Mouse (Mus musculus) adrenal gland, adult 18-20 months (tissue): ENCODE results near the gene Ccdc144b. TPM values are rescaled to one million over a fixed set of nuclear protein-coding genes. Genes with fewer than 3 reads are reported as not detected.

ENCODE experiments used
- DNase-seq, 2 experiments: peaks; one replicate each; pipeline ENCODE4 v3.0.0; 2021 to 2022; ENCODE audit warnings: low spot score in 2 of 2
- total RNA-seq, 2 experiments: library from RNA; stranded (reverse); gene quantifications; 1 replicate in 1 of 2; 2 replicates in 1 of 2; pipeline ENCODE4 v1.2.3; 2021

Ccdc144b gene
- total RNA-seq, 2 experiments from 2014 or later: 0.13 to 0.22 TPM

DNA sequence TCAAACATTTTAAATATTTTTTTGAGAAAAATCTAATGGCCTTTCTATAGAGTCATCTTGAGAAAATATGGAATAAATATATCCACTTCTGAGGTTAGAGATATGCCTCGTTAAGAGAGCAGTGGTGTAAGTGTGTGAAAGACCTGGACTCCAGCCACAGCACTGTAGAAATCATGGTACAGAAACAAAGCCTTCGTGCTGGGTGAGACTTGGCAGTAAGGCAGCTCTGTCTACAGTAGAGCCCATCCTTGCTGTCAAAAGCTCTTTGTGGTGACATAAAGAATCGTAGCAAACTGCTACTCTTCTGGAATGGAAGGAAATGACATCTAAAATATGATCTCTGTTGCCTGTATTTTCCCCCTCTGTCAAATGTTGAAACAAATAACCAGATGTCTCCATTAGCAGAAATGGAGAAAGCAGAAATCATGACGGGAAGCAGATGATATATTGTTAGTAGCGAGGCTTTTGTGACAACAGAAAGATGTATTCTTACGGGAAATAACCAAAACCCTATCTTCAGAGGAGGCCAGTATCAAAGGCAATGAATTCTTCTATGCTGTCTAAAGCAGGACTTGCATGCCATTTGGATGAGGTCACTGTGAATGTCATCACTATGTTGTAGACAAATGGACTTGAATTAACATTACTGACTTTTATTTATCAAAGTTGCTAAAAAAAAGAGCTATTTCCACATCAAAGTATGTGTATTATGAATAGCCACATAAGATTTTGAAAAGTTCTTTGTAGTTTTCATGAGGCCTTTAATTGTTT, 21.4 kb downstream of the Ccdc144b start:
- DNase-seq: no peak

DNA sequence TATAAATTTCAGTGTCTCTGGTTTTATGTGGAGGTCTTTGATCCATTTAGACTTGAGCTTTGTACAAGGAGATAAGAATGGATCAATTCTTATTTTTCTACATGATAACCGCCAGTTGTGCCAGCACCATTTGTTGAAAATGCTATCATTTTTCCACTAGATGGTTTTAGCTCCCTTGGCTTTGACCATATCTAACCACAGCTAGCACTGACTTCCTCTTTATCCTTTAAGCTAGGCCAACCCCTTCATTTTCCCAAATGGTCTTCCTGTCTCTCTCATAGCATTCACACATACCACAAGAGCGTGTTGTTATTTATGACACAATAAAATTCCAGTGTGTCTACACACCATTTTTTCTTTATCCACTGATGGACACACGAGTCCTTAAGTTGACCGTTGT, 23.4 kb downstream of the Ccdc144b start:
- no peak for DNase-seq

DNA sequence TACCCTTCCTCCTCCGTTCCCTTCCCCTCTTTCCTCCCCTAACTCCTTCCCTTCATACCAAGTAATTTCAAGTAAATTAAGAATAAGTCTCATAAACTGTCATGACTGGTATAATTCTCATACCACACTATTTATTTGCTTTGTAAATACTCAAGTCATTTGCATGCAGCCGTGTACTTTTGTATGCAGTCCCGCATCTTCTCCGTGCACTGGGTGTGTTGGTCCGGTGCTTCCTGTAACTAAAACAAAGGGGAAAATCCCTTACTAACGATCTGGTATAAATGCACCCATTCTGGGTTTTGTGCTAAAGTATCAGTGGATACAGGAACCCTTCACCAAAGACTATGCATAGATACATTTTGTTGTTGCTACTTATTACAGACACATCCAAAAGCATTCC, 27.6 kb downstream of the Ccdc144b start:
- no peak for DNase-seq

DNA sequence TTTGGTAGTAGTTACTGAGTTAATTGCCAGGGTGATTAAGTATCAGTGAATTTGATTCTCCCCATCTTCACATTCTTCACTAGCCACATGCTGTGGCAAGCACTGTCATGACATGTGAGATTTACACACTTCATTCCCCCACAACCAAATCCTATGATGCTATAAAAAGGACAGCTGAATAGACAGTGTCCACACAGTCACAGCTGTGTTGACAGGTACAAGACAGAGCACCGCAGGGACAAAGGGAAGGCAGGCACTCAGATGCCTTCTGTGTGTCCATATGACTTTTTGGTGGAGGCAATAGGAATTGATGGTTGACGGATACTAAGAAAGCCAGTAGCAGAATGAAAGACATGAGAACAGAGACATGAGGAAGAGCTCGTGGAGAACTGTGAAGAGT, 42.1 kb downstream of the Ccdc144b start:
- no peak for DNase-seq

DNA sequence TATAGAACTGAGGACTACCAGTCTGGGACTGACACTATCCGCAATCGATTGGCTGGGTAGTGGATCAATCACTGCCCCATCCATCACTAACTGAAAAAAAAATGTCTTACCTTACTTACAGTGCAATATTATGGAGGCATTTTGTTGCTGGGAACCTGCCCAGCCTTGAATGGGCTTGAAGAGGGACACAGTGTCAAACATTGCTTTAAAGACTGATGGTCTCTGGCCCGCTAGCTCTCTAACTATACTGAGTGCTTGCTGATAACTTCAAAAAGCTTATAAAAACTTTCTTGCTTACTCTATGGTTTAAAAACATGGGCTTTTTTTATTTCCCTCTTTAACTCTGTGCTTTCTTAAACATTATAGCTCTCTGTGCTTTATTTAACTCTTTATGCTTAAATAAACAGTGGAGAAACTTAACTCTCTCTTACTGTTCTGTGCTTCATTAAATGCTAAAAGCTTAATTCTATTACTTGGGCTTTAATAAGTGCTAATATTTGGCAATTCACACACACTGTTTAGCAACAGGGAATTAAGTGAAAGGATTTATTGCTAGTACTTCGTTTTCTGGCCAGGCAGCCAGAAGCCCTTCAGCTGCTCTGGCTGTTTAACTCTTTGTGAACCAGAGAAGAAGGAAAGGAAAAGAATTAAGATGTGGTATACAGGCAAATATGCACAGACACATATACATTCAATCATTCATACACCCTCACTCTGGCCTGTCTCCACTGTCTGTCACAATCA, 44.8 kb downstream of the Ccdc144b start:
- no peak for DNase-seq

DNA sequence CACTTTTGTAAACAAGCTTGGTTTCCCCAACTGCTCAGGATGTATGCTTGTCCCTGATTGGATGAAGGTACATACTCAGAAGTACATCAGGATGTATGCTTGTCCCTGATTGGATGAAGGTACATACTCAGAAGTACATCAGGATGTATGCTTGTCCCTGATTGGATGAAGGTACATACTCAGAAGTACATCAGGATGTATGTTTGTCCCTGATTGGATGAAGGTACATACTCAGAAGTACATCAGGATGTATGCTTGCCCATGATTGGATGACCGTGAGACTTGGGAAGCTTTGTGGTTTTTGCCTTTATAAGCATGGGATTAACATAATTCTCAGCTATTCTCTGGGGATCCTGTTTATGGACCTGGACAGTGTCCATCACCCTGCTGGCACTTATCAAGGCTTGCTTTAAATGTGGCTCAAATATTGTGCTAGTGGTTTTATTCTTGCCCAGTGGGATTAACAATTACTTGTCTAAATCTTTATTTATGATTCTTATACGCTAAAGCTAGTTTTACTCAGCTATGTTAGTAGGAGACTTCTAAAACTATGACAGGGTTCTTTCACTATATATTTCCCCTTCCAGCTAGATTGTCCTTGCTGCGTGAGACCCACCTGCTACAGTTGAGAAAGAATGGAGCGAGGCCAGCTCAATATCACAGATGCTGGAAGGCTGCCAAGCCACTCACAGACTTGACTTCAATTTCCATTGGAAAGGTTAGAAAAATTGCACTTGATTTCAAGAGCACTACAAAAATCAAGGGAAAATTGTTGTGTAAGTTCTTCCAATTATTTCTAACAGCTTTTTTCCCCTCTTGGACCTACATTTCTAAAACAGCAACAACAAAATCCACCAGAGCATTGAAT, 49.1 kb downstream of the Ccdc144b start:
- DNase-seq: no peak

DNA sequence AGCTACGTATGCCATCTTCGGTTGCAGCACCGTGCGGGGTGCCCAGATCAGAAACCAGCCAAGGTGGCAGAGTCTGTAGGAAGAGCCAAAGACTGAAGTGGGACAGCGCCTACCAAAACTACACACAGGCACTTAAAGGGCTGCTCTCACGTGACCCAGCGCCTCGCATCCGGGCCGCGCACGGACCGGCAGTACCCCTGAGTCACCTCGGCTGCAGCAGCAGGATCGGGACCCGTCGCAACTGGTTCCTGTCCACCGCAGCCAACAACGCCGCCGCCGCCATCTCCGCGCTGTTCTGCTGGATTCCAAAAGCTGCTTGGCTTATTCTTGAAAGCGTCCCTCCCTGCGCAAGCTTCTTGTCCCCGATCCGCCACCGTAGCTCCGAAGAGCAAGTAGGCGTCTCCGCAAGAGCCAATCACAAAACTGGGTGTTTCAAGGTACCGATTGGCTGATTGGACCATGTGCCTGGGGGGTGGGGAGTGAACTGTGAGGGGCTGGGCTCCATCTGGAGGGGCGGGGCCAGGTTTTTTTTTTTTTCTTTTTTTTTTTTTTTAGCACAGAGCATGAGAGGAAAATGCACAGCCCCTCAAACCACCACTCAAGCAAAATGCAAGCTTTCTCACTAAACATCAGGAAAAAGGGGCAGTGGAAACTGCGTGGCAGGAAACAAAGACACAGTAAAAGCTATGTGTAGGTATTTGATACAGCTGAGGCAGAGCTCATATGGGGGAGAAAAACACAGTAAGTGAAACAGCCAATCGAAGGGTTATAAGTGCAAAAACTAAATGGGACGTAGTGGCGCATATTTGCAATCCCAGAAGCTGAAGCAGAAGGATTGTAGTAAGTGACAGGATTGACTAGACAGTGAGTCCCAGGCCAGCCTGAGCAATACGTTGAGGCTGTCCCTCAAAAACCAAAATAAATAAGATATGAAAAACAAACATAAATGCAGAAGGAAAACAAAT, 52.8 kb downstream of the Ccdc144b start, which contains the start of gene Mccc1:
TSS of gene Mccc1 (minus strand) at position 404 of the 965 bp plus-strand sequence.
- DNase-seq: peak; percentile 88 to 91

DNA sequence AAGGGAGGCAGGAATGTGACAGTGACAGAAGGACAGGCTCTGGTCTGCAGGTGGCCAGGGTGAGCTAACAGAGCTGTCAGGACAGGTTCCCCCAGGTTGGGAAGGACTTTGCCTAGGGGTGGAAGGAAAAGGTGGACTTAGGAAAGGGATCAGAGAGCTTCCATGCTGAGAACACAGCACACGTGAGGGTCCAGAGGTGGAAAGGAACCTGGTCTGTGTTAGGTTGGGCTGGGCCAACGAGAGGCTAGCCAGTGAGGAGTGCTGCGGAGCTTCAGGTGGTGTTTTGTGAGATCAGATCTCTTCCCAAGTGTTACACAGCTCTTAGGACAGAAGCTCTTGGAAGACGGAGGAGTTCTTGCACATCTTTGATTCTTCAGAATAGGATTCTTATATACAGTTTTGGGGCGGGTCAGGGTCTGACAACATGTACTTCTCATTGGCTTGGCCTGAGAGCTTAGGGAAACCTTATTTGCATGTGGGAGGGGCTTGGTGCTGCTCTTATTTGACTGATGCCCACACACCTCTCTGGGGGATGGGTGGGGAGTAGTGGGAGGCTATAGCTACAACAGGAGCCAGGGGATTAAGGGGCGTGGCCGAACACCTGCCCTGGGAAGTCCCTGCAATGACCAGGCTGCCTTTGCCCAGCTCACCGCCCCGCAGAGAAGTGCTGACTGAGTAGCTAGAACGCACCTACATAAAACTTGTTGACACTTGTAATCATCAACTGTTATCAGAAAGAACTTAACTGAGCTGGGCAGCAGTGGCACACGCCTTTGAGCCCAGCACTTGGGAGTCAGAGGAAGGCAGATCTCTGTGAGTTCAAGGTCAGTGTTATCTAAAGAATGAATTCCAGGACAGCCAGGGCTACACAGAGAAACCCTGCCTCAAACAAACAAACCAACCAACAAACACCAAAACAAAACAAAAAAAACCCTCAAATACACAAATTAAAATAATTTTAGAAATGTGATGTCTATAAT, 58.5 kb downstream of the Ccdc144b start:
- DNase-seq: no peak

DNA sequence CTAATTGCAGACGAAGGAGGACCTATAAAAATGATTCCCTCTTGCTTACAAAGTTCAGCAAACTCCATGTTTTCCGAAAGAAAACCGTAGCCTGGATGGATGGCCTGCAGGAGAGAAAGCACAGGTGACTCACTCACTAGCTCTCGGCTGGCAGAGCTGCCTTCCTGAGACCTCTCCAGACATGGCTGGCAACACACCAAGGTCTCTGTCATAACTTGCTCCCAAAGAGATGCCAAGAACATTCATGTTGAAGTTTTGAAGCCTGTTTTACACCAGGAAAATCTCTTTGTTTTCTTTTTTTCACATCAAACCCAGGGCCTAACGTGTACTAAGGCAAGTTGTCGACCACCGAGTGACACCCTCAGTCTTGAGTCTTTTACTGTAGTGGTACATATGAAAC, 62.6 kb downstream of the Ccdc144b start:
- no peak for DNase-seq

DNA sequence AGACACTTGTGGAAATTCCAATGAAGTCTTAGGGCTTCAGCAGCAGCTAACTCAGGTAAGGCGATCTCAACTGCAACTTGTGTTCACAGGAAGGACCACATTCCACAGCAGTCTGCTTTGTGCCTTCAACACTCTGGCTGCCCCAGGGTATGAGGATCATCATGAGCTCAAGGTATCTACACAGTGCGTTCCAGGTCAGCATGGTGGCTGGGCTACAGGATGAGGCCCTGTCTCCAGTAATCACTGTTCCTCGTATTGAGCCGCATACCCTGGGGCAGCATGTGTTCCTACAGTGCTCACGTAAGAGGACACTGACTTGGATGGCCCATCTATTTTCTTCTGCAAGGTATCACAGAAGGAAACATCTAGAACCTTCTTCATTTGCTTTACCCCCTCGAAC, 65.3 kb downstream of the Ccdc144b start:
- DNase-seq: no peak

DNA sequence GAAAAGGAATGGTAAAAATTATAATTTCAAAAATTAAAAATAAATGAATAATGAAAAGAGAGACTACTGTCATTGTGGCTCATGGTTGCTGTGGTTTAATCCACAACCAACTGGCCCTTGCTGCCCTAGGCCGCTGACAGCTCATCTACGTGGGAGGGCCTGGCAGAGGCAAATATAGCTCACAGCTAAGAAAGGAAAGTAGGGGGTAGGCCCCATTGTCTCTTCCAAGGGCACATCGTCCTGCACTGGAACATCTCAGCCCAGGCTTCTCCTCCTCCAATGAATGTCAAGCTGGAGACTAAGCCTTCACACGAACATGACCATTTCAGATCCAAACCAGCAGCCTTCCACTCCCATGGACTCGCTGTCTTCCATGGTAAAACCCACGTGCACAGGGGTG, 67.1 kb downstream of the Ccdc144b start:
- DNase-seq: no peak

DNA sequence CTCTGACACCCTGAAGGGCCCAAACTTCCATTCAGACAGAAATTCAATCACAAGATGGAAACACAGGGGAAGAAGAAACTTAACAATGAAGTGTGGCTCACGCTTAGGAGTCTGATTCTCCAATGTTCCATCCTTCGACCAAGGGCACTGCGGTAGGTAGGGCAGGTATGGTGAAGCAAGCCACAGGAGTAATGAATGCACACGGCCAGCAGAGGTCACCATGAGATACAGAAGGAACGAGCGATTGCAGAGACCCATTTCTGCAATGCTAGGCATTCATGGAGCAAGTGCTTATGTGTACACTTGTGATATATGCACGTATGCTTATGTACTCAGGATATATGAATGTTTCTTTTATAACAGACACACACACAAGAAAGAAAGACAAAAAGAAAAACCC, 79.8 kb downstream of the Ccdc144b start:
- DNase-seq: no peak

DNA sequence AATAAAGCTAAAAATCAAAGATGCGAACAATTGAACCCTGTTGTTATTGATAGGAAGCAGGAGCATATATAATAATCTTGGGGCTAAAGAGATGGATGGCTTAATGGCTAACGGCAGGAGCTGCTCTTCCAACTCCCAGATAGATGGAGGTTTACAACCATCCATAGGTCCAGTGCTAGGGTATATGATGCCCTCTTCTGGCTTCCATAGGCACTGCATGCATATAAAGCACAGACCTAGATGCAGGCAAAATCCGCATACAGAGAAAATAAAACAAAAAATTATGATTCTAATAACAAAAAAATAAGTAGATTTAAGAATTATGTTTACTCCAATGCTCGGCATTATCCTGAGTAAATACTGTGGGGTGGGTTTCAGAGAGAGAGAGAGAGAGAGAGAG, 80.4 kb downstream of the Ccdc144b start:
- no peak for DNase-seq

DNA sequence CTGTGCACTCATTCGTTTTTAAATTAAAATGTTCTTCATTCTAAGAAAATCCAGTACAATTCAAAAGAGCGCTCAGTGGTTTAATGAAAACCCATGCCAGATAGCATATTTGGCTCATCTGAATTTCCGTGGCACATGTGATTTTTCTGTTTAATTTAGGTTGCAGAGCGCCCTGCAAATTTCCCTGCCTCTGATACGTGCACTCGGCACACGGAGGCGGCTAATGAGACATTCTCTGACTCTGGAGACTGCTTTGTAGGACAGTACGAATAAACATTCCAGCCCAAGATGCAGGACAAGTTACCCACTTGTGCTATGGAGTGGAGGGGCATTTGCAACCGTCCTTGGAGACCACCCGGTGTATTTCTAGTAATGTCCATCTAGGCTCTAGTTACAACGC, 82.2 kb downstream of the Ccdc144b start:
- no peak for DNase-seq

DNA sequence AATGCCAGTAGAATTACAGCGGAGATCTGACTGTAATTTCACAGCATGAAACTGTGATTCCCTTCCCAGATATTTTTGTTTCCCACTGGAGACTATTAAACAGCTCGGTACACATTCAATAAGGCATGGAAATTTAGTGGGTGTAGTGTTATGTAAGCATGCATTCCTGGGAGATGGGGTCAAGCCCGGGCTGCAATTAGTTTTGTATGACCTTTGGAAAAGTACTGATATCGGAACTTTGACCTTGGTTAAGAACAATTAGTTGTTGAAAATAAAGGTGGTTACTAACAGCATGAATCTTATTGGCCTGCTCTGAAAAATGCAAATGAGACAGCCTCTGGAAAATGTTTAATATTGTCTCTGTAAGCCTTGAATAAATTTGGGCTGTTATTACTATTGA, 82.9 kb downstream of the Ccdc144b start:
- DNase-seq: no peak

DNA sequence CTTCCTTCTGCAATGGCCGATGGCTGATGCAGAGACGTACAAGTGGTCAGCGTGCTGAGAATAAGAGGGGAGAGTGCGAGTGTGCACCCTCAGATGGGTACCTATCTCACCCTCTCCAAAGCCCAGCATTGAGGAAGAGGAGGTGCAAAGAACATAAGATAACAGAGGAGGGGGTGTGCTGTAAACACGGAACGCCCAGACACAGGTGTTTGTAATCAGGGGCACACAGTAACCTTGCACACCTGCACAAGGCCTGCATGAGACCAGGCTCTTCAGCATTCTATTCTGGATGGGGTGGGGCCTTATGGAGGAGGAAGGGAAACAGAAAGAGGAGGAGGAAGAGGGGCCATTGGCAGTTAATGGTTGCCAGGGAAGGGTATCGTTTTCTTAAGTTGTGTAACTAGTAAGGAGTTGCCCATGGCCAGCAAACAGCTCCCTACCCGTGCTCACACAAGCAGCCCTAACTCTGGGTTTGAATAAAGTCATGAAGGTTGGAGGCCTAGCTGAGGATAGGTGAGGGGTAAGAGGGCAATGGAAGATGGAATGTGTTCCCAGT, 85.9 kb downstream of the Ccdc144b start:
- DNase-seq: no peak

DNA sequence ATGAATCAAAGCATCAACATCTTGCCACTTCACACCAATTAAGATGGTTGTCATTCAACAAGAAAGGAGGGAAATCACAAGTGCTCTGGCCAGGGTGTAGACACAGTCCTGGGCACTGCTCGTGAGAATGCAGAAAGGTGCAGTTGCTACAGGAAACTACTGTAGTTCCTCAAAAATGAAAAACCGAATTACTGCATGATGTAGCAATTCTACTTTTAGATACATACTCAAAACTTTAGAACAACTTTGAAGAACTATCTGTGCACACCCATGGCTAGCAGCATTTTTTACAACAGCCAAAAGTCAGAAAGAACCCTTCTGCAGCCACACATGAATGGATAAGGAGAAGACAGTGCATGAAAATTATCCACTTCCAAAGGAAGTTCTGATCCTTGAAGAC, 86.9 kb downstream of the Ccdc144b start:
- DNase-seq: no peak

DNA sequence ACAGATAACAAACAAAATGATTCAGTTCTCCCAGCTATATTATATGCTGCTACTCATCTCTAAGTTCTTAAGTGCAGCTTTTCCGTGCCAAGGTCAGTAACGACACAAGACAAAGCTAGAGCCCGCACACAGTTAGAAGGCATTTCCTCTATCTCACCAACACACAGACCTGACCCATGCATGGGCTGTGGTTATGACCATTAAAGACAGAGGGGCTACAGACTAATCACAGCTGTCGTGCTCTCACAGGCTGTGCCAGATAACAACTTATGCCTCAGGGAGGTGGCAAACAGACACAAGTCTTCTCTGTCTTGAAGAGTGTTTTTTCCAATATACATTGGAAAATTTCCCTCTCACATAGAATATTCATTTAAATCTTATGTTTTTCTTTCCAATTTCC, 88.4 kb downstream of the Ccdc144b start:
- no peak for DNase-seq

DNA sequence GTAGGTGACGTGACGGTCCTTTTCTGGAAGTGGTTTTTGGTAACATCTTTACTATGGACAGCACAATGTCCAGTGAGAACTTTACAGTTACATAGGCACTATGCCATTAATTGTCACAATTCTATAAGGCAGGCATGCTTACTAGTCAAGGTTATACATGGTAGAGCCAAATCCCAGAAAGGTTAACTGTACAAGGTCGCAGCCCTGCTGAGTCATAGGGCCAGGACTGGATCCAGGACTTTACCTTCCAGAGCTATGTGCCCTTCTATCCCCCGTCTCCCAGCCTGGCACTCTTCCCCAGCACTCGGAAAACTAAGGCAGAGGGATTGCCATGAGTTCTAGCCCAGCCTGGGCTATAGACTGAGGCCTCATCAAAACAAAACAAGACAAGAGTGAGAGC, 89.4 kb downstream of the Ccdc144b start:
- no peak for DNase-seq
